Mouse (Mus musculus) limb, embryonic 14.5 days (tissue): Measurements from ENCODE around the gene Aym1. TPM values are rescaled to one million over a fixed set of nuclear protein-coding genes. Genes with fewer than 3 reads are reported as not detected.

ENCODE experiments used
- ATAC-seq: fragments of 200-750 bp; cut with Nextera tagmentation; 2 replicates; pipeline ENCODE4 v1.8.0; 2017; ENCODE audit warnings: low read depth, moderate number of reproducible peaks, moderate TSS enrichment; ENCODE audit not compliant: low FRiP score
- DNase-seq: peaks from one replicate; pipeline ENCODE4 v3.0.0-alpha.2; 2015; ENCODE audit warnings: low spot score
- H3K27ac ChIP-seq: fragments of 300-500 bp; sonication (generic); replicated peaks from 2 replicates; pipeline ENCODE4 v1.5.1; 2014; ENCODE audit warnings: low read depth, mild to moderate bottlenecking, low read length, moderate library complexity, mixed read lengths
- H3K27me3 ChIP-seq: fragments of 300-500 bp; sonication (generic); 2 replicates; pipeline ENCODE4 v1.6.1; 2014; ENCODE audit warnings: low read length, mixed read lengths; ENCODE audit not compliant: control insufficient read depth, insufficient read depth
- H3K36me3 ChIP-seq: fragments of 300-500 bp; sonication (generic); 2 replicates; pipeline ENCODE4 v1.6.1; 2014; ENCODE audit warnings: mild to moderate bottlenecking, low read length, moderate library complexity, mixed read lengths; ENCODE audit not compliant: control insufficient read depth, insufficient read depth
- H3K4me1 ChIP-seq: fragments of 300-500 bp; sonication (generic); 2 replicates; pipeline ENCODE4 v1.6.1; 2014; ENCODE audit warnings: antibody characterized with exemption, low read length, mixed read lengths; ENCODE audit not compliant: control insufficient read depth, insufficient read depth
- H3K4me2 ChIP-seq: fragments of 300-500 bp; sonication (generic); replicated peaks from 2 replicates; pipeline ENCODE4 v1.6.1; 2014; ENCODE audit warnings: low read depth, mild to moderate bottlenecking, low read length, moderate library complexity; ENCODE audit not compliant: severe bottlenecking
- H3K4me3 ChIP-seq: fragments of 300-500 bp; sonication (generic); replicated peaks from 2 replicates; pipeline ENCODE4 v1.5.1; 2014; ENCODE audit warnings: low read length
- H3K9ac ChIP-seq: fragments of 300-500 bp; sonication (generic); 2 replicates; pipeline ENCODE4 v1.6.1; 2014; ENCODE audit warnings: mild to moderate bottlenecking, low read depth, low read length, moderate library complexity; ENCODE audit not compliant: severe bottlenecking
- H3K9me3 ChIP-seq: fragments of 300-500 bp; sonication (generic); 2 replicates; pipeline ENCODE4 v1.6.1; 2016; ENCODE audit warnings: low read length; ENCODE audit not compliant: control insufficient read depth
- POLR2A ChIP-seq: fragments of 200-500 bp; IDR thresholded peaks from 2 replicates; pipeline ENCODE4 v1.8.0; 2012; ENCODE audit warnings: inconsistent platforms, mild to moderate bottlenecking, moderate library complexity, borderline replicate concordance; ENCODE audit not compliant: insufficient read depth, insufficient read length; ENCODE audit errors: extremely low read depth
- WGBS: fragments of 180-500 bp; shearing (Covaris S2); extraction: QIAGEN DNeasy Blood & Tissue Kit; methylation state at CpG from one replicate; pipeline ENCODE4 v1.1.7; 2014; 5-methylcytosine and 5-hydroxymethylcytosine counted together
- polyA plus RNA-seq, 2 experiments: library from polyadenylated mRNA; depleted of rRNA in 1 of 2; stranded (reverse) in 1 of 2; unstranded in 1 of 2; fragments of >200 nt; fragmentation: Nextera tagmentation in 1 of 2; extraction: Ambion mirVana in 1 of 2; gene quantifications; 2 replicates each; pipeline versions ENCODE4 v1.2.1 to v1.2.3; 2012 to 2014

Aym1 gene
- polyA plus RNA-seq, 2 experiments: not detected

DNA sequence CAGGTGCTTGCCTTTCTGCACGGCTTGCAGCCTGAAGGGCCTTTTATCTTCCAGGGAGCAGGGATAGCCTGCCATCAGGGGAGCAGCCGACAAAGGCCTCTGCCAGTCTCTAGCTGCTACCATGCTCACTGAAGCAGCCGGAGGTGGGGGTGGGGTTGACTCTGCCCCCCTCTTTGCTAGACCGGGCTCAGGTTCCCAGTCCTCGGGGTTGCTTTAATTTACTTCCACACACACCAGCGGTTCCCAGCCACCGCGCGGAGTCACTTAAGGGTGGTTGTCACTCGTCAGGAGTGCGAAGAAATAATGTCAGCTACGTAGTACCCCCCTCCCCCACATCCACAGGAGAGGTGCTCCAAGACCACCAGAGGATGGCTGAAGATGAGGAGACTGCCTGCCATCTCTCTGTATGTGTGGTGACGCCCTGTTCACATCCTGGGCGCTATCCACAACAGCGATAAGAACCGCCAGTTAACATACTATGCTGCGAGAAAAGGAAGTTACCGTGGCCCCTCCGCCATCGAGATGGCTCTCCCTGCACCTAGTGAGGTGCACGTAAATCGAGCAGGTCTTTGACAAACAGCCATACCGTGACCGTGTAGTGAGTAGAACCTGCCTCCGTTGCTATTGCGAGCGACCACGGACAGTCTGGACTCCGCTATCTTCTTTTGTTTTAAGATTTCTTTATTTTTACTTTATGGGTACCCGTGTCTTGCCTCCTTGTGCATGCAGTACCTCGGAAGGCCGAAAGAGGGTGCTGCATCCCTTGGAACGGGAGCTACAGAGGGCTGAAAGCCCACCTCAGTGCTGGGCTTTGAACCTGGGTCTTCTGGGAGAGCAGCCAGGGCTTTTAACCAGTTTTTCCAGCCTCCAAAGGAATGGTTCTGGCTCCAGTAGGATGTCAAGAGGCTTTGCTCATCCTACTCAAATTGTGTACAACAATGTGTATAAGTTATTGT lies 16.2 kb downstream of the Aym1 start:
- Histone ChIP-seq H3K27ac (no peak overlapping the region; the same call in 1 of the 2 replicates), H3K4me1 (peaks cover 6% of the 10 kb centered on the region; the same call in 1 of the 2 replicates), H3K4me3 (peak overlapping the region; percentile 19), H3K9me3 (no peaks in the 10 kb centered on the region), H3K4me2 (peak overlapping the region; percentile 45), H3K9ac (peak overlapping the region; percentile 31), H3K27me3 (no peaks in the 10 kb centered on the region), H3K36me3 (no peaks in the 10 kb centered on the region)
- TF ChIP-seq POLR2A: no peak
- ATAC-seq (peak; percentile 75; the same call in 1 of the 2 replicates), DNase-seq (peak; percentile 60)
- 3% methylated on average over 33 of the region's 33 CpGs for WGBS

DNA sequence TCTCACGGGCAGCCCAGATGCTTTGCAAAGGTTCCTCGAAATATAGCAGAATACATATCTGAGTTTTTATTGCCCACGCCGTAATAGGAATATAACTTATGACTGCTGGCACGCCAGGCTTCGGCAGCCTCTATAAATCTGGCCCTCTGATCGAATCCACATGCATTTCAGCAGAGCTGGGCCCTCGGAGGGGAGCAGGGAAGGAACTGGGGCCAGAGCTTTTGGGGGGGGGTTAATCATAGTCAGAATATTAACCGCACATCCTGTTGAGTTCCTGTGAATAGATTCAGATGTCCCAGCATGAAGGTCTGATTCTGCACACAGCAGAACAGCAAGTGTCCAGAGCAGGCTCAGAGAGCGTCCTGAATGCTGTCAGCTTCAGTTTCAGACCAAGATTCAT lies 17.2 kb downstream of the Aym1 start:
- Histone ChIP-seq H3K36me3 (no peaks in the 10 kb centered on the region), H3K27ac (peak overlapping the region; percentile 8), H3K4me3 (no peak overlapping the region), H3K9ac (no peak overlapping the region), H3K27me3 (no peaks in the 10 kb centered on the region), H3K9me3 (no peaks in the 10 kb centered on the region), H3K4me1 (peaks cover 6% of the 10 kb centered on the region; the same call in 1 of the 2 replicates), H3K4me2 (no peak overlapping the region; the same call in 1 of the 2 replicates)
- 30% methylated on average over 10 of the region's 10 CpGs for WGBS
- peak; percentile 70 for DNase-seq
- ATAC-seq: peak; percentile 45
- TF ChIP-seq POLR2A: no peak

DNA sequence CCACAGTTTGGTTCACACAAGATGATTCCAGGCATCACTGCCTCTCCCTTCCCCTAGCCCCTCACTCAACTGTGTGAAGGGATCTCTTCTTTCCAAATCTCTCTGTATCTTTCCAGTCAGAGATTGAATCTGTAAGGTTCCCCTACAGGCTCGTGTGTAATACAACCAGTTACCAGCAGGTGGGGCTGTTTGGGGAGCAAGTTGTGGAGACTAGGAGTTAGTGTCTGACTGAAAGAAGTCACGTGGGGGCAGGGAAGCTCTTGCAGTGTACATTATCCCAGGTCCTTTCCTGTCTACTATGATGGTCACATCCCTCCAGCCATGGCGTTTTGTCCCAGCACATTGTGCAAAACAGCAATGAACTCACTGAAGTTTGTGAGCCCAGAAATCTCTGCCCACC lies 18.7 kb downstream of the Aym1 start:
- H3K4me1 ChIP-seq: peaks cover 6% of the 10 kb centered on the region; the same call in 1 of the 2 replicates
- no peak for TF ChIP-seq POLR2A
- no peaks in the 10 kb centered on the region for H3K36me3 ChIP-seq
- H3K9ac ChIP-seq: no peak overlapping the region
- no peak for ATAC-seq
- H3K9me3 ChIP-seq: no peaks in the 10 kb centered on the region
- 22% methylated on average over 3 of the region's 3 CpGs for WGBS
- H3K27ac ChIP-seq: no peak overlapping the region
- no peak overlapping the region for H3K4me2 ChIP-seq
- no peaks in the 10 kb centered on the region for H3K27me3 ChIP-seq
- no peak overlapping the region for H3K4me3 ChIP-seq
- peak; percentile 24 for DNase-seq

DNA sequence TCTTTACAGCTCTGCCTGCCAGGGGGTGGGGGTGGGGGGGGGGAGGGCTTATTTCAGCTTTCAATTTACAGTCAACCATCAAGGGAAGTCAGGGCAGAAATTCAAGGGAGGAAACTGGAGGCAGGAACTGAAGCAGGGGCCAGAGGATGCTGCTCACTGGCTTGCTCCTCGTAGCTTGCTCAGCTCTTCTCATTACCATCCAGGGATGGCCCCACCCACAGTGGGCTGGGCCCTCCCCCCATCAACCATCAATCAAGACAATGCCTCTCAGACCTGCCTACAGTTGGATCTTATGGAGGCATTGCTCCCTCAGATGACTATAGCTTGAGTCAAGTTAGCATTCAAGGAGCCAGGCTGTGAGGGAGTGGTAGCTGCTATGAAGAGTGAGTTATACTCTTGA lies 19.2 kb downstream of the Aym1 start:
- 77% methylated on average over 1 of the region's 1 CpGs for WGBS
- no peak overlapping the region for H3K27ac ChIP-seq
- no peaks in the 10 kb centered on the region for H3K36me3 ChIP-seq
- no peaks in the 10 kb centered on the region for H3K27me3 ChIP-seq
- ATAC-seq (no peak), DNase-seq (no peak)
- H3K9ac ChIP-seq: no peak overlapping the region
- H3K4me1 ChIP-seq: peaks cover 6% of the 10 kb centered on the region; the same call in 1 of the 2 replicates
- no peak for TF ChIP-seq POLR2A
- H3K9me3 ChIP-seq: no peaks in the 10 kb centered on the region
- no peak overlapping the region for H3K4me2 ChIP-seq
- no peak overlapping the region for H3K4me3 ChIP-seq

DNA sequence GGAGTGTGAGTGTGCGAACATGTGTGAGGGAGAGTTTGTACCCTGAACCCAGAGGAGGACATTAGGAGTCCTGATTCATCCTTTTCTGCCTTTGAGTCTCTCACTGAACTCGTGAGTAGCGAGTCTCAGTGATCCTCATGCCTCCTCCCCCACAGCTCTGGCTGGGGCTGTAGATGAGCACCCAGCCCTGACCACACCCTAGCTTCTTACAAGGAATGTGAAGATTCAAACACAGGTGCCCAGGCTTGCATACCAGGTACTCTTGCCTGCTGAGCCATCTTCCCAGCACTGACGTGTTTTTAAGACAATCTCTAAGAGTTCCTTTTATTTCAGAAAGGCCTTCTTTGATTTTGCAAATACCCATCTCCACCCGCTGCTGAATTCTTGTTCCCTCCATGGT lies 22.3 kb downstream of the Aym1 start:
- H3K9me3 ChIP-seq: no peaks in the 10 kb centered on the region
- H3K4me1 ChIP-seq: no peaks in the 10 kb centered on the region
- no peak overlapping the region for H3K4me2 ChIP-seq
- H3K27ac ChIP-seq: no peak overlapping the region
- no peak for ATAC-seq
- H3K36me3 ChIP-seq: no peaks in the 10 kb centered on the region
- no peaks in the 10 kb centered on the region for H3K27me3 ChIP-seq
- no peak for DNase-seq
- H3K4me3 ChIP-seq: no peak overlapping the region
- H3K9ac ChIP-seq: no peak overlapping the region
- 58% methylated on average over 5 of the region's 5 CpGs for WGBS
- TF ChIP-seq POLR2A: no peak
